Mouse (Mus musculus): ENCODE data around the gene Tbc1d2b.
A peak's percentile ranks its signal among the peaks of the same experiment; 100 is the strongest.

Gene Tbc1d2b

DNA sequence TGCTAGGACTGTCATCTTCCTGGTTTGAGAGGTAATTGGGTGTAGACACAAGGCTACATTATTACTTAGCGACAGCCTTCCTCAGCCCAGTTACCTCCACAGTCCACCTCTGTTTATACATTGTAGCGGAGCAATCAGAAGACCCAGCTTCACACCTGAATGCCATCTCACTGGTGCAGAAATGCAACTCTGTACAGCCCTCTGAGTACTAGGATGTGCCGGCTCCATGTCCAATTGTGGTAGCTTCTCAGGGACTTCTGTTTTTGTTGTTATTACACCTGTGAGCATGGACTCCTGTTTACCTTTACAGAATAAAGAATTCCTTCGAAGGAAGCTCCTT is 7.3 kb downstream of the Tbc1d2b start:
- DNase-seq, result no peak

DNA sequence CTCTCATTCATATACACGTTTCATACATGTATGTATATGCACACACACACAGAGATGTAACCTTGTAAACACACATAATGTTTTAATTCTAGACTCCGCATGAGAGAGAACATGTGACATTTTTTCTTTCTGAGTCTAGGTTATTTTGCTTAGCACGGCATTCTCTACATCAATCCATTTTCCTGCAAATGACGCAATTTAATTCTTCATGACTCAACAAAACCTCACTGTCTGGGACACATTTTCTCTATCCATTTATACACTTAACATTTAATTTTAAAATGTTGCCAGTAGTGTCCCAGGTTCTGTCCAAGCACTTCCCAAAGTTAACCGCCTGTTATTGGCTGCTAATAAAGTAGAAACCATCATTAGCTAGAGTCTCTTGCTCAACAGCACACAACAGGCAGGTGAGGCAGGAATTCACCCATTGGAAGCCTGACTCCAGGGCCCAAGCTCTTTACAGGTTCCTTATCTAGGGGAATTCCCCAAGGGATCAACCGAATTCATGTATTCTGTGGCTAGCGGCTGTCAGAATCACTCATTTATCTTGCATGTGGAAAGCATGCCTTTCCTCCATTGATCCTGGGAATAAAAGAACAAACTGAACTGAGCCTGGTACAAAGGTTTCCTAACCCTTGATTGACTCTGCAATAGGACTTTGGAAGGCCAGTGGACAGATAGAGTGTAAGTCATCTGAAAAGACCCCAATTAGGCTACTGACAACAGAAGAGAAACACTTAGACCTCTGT is 7.8 kb downstream of the Tbc1d2b start:
- no peak for DNase-seq

DNA sequence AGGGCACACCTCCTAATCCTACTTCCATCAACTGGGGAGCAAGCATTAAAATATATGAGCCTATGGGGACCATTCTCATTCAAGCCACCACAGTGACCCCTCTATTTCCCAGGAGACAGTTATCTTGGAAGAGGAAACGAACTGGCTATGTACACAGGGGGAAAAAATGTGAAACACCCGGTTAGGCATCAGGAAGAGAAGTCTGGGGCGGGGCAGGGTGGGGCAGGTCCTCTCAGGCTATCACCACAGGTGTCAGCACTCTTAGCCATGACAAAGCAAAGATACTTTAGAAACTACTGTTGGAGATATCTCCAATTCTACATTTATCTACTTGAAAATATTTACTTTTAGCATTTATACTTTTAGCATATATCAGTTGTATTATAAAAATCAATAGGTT is 8.5 kb downstream of the Tbc1d2b start:
- no peak for DNase-seq

DNA sequence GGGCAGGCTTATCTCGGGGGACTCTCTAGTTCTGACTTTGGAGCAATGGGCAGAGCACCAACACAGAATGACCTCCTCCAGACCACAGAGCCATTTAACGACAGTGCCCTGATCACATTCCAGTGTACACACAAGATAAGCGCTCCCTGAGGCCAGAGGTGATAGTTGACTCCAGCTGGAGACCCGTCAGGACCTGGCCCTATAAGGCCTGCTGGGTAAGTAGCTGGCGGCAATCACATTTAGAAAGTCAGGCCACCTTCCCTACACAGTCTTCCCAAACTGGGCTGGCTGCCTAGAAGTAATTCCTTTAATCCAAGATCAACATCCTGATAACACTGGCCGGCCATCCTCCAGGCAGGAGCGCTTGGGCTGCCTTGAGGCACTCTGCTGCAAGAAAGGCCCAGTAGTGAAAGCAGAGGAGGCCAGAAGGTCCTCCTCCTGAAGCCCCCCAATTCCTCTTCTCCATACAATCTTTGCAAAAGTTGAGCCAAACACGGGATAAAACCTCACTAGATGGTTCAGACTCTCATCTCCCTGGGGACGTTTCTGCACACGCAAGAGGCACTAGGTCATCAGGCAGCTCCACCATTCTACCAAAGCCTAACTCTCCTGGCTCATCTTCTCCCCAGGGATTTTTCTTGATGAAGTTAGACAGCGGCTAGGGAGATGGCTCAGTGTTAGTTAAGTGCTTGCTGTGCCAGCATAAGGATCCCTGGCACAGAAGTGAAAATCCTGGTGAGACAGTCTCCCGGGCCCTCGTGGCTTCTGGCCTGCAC is 9.8 kb downstream of the Tbc1d2b start:
- DNase-seq, result no peak

DNA sequence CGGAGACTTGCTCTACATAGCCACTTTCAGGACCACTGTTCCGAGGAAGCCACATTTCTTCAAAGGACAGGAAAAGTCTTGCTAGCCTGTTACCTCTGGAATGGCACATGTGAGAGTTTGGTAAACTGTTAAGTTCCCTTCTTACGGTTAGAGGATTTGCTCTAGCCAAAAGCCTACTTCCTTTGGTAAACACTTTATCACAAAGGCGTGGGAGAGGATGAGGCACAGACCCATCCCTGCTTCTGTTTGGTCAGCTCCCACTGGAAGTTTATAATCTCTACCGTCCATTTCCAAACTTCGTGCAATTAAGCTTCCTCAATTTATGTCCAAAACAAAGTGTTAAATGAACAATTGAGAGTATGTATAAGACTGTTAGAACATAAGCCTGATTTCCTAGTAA is 10.5 kb downstream of the Tbc1d2b start:
- DNase-seq, result no peak

DNA sequence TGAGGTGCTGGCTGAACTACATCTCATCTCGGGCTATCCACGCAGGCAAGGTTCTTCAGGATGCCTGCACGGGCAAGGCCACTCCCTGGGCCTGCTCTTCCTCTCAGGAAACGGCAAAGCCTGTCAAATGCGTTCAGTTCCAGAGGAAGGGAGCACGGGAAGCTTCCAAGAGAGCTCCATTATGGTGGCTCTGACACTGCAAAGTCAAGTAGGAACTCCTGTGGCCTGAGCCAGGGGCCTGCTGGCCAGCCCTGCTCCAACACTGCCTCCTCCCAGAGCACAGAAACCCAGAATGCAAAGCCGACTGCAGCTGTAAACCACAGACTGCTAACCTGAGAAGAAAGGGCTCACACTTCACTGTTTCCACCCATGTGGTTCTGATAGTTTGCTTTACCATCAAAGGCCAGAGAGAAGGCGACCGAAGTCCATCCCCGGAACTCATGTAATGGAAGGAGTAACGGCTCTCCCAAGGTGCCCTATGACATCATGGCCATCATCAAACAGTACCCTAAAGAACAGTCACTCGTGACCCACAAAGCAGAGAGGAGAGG is 11.1 kb downstream of the Tbc1d2b start:
- DNase-seq, result no peak

DNA sequence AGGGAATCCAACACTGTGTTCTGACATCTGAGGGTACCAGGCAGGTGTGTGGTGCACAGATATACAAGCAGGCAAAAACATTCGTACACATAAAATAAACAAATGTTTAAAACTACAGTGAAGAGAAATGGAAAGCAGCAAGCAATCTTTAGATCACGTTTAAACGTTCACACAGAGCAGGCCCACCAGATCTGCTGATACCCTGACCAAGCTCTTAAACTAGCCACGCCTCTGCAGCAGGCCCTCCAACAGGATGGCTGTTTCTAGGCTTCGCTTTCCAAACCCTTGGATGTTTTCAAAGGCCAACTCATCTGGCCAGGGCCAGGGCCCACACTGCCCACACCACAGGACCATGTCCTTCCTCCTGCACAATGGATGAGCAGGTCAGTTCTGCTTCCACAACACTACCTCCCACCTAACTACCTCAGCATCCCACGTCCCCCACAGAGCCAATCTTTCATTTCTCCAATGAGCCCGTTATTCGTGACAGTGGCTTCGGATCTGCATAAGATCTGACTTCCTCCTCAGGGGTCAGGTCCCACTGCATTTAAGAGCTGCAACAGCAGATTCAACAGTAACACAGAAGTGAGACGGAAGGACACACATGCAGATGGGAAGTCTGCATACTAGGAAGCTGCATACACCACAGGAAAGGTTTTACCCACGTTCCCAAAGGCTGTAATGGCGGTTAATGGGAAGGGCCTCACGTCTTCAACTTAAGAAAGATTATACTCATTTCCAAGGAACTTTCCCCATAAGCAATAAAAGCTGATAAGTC is 12.7 kb downstream of the Tbc1d2b start:
- DNase-seq, result no peak

DNA sequence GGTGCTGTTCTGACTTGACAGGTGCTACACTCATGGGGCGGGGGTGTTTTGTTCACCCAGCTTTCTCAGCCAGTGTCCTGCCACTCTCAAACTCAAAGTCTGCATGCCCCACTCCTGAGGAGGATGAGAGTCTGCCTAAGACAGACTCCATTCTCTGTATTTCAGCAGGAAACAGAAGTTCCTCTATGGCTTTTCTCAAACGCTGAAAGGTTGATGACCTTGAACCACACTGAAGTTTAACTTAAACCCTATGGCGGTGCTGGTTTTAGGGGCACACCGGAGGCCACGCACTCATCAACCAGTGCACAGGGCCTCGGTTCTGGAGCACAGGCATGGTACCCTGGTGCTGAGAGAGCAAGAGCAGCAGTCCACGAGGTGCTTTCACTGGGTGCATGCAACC is 13.4 kb downstream of the Tbc1d2b start:
- no peak for DNase-seq

DNA sequence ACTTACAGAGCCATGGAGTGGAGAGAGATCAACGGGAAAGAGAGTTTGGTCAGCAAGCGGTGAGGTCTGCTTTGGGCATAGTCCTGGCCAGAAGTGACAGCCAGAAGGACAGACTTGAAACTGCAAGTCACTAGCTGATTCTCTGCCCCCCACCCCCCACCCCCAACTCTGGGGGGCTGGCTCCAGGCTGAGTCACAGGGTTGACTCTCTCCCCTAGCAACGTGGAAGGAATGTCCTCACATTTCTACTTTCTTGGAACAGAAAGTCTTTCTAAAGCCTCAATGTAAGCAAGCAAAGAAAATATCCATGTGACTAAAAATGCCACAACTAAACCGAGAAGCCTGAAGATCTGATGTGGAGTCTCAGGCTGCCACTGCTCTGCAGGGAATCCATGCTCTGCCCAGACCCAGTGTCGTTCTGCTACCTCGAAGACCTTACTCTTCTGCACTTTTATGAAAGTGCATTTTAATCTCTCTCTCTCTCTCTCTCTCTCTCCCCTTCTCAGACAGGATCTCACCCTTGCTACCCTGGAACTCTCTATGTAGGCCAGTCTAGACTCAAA is 14.7 kb downstream of the Tbc1d2b start:
- no peak for DNase-seq

DNA sequence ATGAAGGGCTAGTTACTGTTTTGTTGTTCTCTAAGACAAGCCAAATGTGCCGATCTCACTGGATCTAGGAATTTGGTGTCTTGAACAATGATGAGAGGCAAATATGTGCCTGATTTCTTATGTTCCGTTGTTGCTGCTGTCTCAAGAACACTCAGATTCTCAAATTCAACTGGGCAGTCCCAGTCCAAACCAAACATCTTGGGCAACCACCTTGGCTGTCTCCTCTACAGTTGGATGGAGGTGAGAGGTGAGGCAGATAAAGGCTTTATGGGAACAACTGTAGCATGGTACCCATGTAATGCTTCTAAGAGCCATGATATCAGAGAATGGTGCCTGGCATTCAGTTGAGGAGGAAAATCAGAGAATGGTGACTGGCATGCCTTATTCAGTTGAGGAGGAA is 17.4 kb downstream of the Tbc1d2b start:
- DNase-seq, result no peak

DNA sequence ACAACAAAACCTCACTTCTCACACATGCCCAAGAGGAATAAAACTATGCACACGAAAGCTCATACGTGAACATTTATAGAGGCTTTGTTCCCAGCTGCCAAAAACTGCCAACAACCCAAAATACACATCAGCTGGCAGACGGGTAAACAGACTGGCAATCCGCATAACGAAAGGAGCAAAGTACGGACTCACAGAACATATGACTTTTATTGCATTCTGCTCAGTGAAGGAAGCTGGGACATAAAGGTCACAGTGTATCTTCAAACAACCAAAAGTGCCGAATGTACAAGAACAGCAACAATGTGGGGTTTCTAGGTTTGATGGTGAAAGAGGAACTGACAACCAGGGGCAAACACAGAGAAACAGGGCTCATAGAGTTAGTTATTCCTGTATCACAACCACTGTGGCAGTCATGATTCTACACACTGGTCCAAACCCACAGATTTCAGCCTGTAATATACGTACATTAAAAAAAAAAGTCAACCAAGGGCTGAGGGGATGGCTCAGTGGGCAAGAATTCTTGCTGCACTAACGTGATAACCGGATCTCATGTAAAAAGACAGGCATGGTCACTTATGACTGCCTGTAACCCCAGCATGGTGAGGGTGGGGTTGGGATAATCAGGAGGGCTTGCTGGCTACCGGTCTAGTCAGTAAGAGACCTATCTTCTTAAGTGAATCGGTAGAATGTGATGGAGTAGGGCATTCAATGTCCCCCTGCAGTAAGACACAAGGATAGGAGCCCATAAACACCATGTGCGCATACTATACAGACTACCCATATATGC is 19.4 kb downstream of the Tbc1d2b start:
- no peak for DNase-seq

DNA sequence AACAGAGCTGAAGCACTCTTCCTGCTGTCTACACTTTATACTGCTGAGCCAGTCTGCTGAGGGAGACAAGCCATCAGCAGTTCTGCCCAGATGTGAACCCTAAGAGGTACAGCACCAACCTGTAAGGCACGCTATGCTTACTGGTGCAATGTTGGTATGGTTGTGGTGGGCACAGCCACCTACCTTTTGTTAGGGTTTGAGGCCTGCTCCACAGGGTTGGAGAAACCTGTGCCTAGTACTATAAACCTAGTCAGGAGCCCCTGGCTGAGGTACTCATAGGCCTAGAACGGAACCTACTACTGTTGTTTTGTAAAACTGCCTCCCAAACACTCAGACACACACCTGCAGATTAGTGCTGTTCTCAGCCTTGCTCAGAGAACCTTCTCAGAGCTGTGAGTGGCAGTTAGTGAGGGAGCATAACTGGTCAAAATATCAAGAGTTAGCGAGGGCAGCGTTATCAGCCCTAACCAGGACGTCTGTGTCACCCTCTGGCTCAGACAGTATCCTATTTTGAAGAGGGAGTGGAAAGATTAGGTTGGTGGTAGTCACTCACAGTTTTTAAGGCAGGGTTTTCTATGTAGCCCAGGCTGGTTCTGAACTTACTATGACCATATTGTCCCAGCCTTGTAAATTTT is 20.3 kb downstream of the Tbc1d2b start:
- DNase-seq, result no peak

DNA sequence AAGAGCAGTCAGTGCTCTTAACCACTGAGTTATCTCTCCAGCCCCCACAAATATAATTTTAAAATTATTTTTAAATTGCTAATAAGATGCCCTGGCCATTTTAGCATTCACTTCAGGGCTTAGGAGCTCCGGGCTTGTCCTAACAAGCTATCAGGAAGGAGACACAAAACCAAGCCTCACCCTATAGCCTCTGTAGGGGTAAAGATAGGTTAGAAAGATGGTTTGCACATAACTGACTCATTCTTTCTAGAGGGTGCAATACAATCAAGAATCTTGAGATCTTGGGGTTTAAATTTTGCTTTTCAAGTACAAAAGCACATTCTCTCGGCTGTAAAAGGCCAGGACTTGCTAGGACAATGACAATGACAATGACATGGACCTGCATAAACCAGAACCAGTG is 21.6 kb downstream of the Tbc1d2b start:
- DNase-seq, result no peak

DNA sequence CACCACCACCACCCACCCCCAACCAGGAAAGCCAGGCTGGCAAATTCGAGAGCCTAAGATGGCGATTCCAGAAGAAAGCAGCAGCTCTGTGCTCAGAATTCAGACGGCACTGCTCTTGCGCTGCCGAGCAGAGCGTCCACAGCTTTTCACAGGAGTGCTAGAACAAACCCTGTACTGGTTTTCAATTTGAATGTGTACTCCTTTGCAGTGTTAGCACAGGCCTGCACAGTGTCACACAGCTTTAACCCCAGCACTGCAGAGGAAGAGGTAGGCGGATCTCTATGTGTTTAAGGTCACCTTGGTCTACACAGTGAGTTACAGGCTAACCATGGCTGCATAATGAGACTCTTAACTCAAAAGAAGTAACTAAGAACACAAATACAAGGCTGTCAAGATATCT is 22.3 kb downstream of the Tbc1d2b start:
- DNase-seq, result no peak

DNA sequence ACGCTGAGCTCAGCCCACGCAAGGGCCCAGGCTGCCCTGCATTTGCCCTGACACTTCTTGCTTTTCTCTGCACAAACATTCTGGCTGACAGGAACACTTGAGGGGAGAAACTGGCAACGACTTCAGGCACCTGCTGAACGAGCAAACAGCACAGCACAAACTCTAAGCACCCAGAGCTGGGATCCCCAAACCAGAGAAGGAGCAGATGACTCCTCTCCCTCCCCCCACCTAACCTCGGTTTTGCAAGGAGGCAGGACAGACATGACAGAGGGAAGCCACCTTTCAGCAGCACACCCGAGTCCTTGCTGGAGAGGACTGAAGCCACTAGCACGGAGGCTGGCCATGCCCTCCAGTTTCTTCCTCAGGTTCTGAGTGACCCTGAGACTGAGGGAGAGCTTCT is 23.3 kb downstream of the Tbc1d2b start:
- DNase-seq, result no peak

DNA sequence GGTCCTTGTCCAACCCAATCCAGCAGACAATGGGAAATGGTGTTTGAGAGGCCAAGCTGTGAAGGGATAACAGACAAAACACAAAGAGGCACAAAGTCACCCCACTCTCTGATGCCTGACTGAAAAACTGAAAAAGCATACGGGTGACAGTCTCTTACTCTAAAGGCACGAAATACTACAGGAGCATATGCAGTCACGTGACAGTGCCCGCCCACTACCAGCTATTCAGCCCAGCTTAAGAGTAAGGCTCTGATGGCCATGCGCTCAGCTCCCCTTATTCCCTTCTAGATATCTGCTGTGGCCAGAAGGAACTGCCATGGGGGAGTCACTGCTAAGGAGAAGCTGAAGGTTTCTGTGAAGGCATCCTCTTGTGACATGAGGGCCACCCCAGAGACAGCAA is 24.8 kb downstream of the Tbc1d2b start:
- no peak for DNase-seq

DNA sequence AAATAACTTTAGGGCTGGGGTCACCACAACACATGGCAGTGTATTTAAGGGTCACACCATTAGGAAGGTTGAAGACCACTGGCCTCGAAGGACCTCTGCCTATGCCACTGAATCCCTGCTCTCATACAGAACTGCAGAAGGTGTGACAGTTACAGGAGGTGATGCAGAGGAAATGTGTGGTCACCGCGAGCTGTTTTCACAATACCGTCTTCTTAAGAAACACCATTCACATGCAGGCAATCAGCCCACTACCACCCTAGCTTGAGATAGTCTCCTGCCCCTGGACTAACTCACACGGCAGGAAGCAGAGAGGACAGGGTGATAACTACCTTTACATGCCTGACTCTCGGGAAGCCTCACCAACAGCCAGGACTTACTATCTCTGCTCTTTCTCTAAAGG is 25.4 kb downstream of the Tbc1d2b start:
- DNase-seq, result no peak

DNA sequence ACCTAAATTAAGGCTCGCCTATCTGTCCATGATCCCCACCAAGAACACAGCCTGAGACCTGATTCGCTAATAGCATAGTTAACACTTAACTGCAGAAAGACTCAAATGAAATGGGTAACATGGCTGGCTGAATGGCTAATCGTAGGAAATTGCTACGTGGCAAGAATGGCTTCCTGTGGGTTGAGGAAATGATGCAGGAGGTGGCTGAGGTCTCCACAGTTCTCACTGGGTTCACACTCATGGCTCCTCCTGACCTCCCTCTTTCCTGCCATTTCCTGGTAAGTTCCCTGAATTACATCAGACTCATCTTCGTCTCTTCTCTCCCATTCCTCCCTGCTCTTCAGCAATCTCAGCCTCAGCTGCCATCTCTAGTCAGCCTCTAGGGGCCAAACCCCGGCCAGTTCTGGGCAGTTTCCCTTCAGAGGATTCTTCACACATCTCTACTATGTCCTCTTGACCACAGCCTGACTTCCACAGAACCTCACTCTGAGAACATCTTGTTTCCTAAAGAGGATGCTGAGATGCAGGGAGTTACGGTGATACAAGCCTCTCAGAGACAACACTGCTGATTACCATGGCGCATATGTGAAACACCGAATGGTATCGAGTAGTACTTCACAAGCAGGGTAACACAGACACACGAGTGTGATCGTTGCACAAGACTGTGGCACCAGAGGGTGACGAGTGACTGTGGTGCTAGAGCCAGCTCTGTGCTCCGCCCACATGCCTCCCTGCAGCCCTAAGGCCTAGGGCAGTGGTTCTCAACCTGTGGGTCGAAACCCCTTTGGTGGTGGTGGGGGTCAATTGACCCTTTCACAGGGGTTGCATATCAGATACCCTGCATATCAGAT is 26.1 kb downstream of the Tbc1d2b start:
- no peak for DNase-seq

DNA sequence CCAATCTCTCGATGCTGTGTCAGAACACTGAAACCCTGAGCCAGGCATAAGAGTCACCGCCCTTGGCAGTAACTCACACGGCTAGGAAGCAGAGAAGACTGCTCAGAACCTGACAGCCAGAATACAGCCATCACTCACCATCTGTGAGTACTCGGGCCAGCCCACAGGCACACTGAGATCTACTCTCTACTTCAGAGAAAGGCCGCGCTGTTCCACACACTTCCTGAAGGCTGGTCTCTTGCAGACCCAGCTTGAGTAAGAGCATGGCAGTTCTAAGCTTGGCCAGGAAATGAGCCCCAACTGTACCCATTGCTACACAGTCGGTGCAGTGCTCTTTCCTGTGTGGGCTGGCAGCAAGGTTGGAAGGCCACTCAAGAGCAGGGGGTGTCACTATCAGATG is 27.7 kb downstream of the Tbc1d2b start:
- no peak for DNase-seq

DNA sequence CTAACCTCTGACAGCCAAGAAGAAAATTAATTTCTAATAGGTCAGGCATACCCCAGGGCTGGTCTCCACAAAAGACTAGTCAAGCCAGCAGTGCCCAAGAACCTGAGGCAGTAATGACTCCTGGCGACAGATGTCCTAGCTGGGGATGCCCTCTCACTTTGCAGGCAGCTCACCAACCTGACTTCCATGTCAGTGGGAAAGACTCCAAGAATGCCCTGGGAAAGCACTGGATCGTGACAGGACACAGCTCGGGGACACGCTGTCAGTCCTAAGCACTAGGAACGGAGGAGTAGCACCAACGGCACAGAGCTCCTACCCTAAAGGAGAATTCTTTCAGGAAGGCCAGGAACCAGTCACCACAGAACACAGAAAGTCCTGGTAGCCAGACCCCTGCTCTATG is 28.3 kb downstream of the Tbc1d2b start:
- DNase-seq, result peak; percentile 26

DNA sequence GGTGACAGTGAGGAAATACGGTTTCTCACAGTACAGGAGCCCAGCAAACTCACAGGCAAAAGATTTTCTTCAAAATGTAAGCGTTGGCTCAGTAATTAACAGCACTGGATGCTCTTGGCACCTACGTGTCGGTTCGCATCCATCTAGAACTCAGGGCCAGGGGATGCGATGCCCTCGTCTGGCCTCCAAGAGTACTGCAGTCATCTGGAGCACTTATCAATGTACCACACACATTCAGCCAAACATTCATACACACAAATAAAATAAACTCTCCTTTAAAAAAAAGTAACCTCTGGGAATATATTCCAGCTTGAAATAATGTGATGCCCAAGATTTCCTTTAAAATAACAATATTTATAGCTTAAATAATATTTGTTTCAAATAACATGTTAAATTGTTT is 29.0 kb downstream of the Tbc1d2b start:
- no peak for DNase-seq

Measured in cerebellum, adult 9-11 months (tissue).